Mouse (Mus musculus) liver, postnatal 0 days (tissue): ENCODE measurements around the gene P2ry12. TPM values are rescaled to one million over a fixed set of nuclear protein-coding genes. Genes with fewer than 3 reads are reported as not detected.
A peak's percentile ranks its signal among the peaks of the same experiment; 100 is the strongest.

Experiments used
- ATAC-seq: fragments of 200-750 bp; cut with Nextera tagmentation; 2 replicates; pipeline ENCODE4 v1.8.0; 2017; ENCODE audit warnings: mild to moderate bottlenecking, moderate library complexity
- DNase-seq: peaks from one replicate; pipeline ENCODE4 v3.0.0-alpha.2; 2016
- H3K27ac ChIP-seq: fragments of 300-500 bp; sonication (generic); 2 replicates; pipeline ENCODE4 v1.5.1; 2014; ENCODE audit warnings: antibody characterized with exemption, moderate library complexity, mild to moderate bottlenecking, low read depth
- H3K27me3 ChIP-seq: fragments of 300-500 bp; sonication (generic); 2 replicates; pipeline ENCODE4 v1.6.1; 2014; ENCODE audit warnings: low read length, control low read depth, mixed read lengths; ENCODE audit not compliant: insufficient read depth
- H3K36me3 ChIP-seq: fragments of 300-500 bp; sonication (generic); replicated peaks from 2 replicates; pipeline ENCODE4 v1.6.1; 2014; ENCODE audit warnings: mild to moderate bottlenecking, control low read depth, low read length, moderate library complexity, mixed read lengths; ENCODE audit not compliant: insufficient read depth
- H3K4me1 ChIP-seq: fragments of 300-500 bp; sonication (generic); 2 replicates; pipeline ENCODE4 v1.6.1; 2014; ENCODE audit warnings: antibody characterized with exemption, mild to moderate bottlenecking, control low read depth; ENCODE audit not compliant: insufficient read depth
- H3K4me2 ChIP-seq: fragments of 300-500 bp; sonication (generic); 2 replicates; pipeline ENCODE4 v1.6.1; 2014; ENCODE audit warnings: low read depth, mild to moderate bottlenecking, low read length, moderate library complexity, mixed read lengths
- H3K4me3 ChIP-seq: fragments of 300-500 bp; sonication (generic); 2 replicates; pipeline ENCODE4 v1.5.1; 2014; ENCODE audit warnings: low read depth, low read length
- H3K9ac ChIP-seq: fragments of 300-500 bp; sonication (generic); replicated peaks from 2 replicates; pipeline ENCODE4 v1.6.1; 2014; ENCODE audit warnings: mild to moderate bottlenecking, moderate library complexity
- H3K9me3 ChIP-seq: fragments of 300-500 bp; sonication (generic); 2 replicates; pipeline ENCODE4 v1.6.1; 2016; ENCODE audit warnings: mild to moderate bottlenecking, control low read depth, low read length, mixed read lengths
- CTCF ChIP-seq: sonication (generic); IDR thresholded peaks from 2 replicates; pipeline ENCODE4 v1.5.1; 2016; ENCODE audit warnings: antibody characterized with exemption, low read depth
- EP300 ChIP-seq: IDR thresholded peaks from 2 replicates; pipeline ENCODE4 v1.6.1; 2016; ENCODE audit warnings: antibody characterized with exemption, low read depth, mild to moderate bottlenecking
- WGBS: fragments of 180-500 bp; shearing (Covaris S2); extraction: QIAGEN DNeasy Blood & Tissue Kit; methylation state at CpG from one replicate; pipeline ENCODE4 v1.1.7; 2014; ENCODE audit not compliant: insufficient replicate concordance; 5-methylcytosine and 5-hydroxymethylcytosine counted together
- polyA plus RNA-seq: library from polyadenylated mRNA; unstranded; fragments of >200 nt; fragmentation: Nextera tagmentation; extraction: Ambion mirVana; gene quantifications from 2 replicates; pipeline ENCODE4 v1.2.1, GENCODE M21; 2015

P2ry12 gene
- polyA plus RNA-seq, 1 experiment from 2014 or later = 3.3 TPM

DNA sequence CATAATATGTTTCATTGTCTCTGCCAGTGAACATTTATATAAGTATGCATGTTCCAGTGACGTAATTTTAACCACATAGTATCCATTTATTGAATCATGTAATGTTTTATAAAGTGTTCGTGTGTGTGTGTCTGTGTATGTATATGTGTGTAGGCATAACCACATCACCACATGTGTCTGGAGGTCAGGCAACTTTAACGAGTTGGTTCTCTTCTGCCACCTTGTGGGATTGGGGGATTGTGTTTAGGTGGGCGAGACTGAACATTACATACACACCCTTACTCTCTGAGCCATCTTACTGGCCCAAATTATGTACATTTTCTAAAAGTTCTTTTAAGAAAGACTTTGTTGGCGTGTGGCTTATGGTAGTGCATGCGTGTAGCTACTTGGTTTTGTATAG, 94.2 kb downstream of the P2ry12 start:
- Histone ChIP-seq H3K27ac (no peak overlapping the region), H3K4me1 (no peaks in the 10 kb centered on the region), H3K4me3 (no peak overlapping the region), H3K9me3 (no peaks in the 10 kb centered on the region), H3K36me3 (no peaks in the 10 kb centered on the region), H3K27me3 (no peaks in the 10 kb centered on the region), H3K4me2 (no peak overlapping the region), H3K9ac (no peak overlapping the region)
- 65% methylated on average over 6 of the region's 6 CpGs for WGBS
- peak; percentile 44; the same call in 1 of the 2 replicates for ATAC-seq
- no peak for TF ChIP-seq EP300
- peak; percentile 53 for TF ChIP-seq CTCF
- no peak for DNase-seq

DNA sequence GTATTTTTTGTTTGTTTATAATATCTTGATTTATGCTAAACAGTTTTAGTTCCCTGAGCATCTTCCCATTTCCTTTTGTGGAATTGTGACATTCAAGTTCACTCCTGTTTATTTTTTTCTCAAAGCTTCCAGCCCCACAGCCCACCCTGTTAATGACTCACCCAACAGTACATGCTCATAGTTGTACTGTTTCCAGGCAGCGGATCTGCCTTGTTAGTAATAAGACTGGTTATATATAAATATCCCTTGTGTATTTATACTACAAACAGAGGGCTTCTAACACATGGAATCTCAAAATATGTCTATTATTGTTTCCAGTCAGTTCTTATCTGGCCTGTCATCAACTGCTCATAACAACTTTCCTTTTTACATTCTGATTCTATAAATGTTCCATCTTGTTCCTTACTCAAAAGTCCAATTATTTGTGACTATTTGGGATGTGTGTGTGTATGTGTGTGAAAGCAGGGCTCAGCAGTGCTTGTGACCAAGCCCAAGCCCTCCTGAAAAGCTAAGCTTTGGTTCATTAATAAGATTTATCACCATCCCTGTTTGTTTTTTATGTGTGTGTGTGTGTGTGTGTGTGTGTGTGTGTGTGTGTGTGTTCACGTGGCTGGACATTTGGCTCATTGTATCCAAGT, 95.1 kb downstream of the P2ry12 start:
- H3K36me3 ChIP-seq = no peaks in the 10 kb centered on the region
- H3K9me3 ChIP-seq = no peaks in the 10 kb centered on the region
- no peak overlapping the region for H3K4me2 ChIP-seq
- no peaks in the 10 kb centered on the region for H3K4me1 ChIP-seq
- no peak for ATAC-seq
- H3K4me3 ChIP-seq = no peak overlapping the region
- 72% methylated on average over 2 of the region's 2 CpGs for WGBS
- TF ChIP-seq CTCF (no peak), EP300 (no peak)
- H3K27ac ChIP-seq = no peak overlapping the region
- DNase-seq = no peak
- H3K27me3 ChIP-seq = no peaks in the 10 kb centered on the region
- no peak overlapping the region for H3K9ac ChIP-seq

Other genes starting within 250 kb of the P2ry12 start
- gene Gpr171, start 161.1 kb downstream of the P2ry12 start, polyA plus RNA-seq = 2.0 and 2.1 TPM in 2 replicates
- gene P2ry14, start 109.3 kb downstream of the P2ry12 start, polyA plus RNA-seq = 7.3 and 9.4 TPM in 2 replicates
- gene Gpr87, start 67.8 kb downstream of the P2ry12 start, polyA plus RNA-seq = not detected in 2 replicates
- 4.4 and 4.6 TPM in 2 replicates for gene P2ry13, start 52.0 kb downstream of the P2ry12 start, polyA plus RNA-seq
- 0.32 and 0.41 TPM in 2 replicates for gene Igsf10, start 81.5 kb upstream of the P2ry12 start, polyA plus RNA-seq